Mouse (Mus musculus): Measurements from ENCODE around the gene Ttyh3.
"Not testable (repeated sequence)": the region's sequence is repeated elsewhere in the genome, so short reads cannot be mapped to it uniquely, and the experiment has no call there.

Gene Ttyh3

GRCm38 (mm10) chr5:140648519-140649100 lies at the start of gene Ttyh3:
Ttyh3 (minus strand) TSS chr5:140649031.
- no peak for DNase-seq

- DNase-seq = no peak
These were observed 47.2 kb upstream of the Ttyh3 start for GRCm38 (mm10) chr5:140695987-140696386.

- no peak for DNase-seq
These were observed 39.6 kb upstream of the Ttyh3 start for GRCm38 (mm10) chr5:140688434-140688833.

DNA sequence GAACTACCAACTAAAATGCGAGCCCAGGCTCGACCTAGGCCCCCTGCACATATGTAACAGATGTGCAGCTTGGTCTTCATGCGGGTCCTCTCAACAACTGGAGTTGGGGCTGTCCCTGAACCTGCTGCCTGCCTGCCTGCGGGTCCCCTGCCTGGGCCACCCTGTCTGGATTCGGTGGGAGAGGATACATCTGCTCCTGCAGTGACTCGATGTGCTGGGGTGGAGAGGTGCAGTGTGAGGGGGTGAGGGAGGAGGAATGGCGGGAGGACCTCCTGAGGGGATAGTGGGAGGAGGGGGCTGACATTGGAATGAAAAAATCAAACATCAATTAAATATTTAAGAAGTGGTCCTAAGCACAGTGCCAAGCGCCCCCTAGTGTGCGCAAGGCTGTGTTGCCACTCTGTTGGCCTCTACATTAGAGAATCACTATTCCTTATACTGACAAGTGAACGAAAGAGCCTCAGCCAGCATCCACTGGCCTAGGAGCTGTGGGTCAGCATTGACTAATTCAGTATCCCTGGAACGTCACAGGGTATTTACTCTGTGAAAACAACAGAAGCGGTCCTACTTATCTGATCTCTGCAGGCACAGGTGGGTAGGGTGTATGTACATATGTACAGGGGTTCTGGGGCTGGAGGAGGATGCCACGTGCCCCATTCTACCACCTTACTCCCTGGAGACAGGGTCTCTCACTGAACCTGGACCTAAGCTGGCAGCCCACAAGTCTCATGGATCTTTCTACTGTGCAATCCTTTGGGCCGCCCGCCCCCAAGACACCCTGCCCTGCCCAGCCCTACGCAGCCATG lies 35.7 kb upstream of the Ttyh3 start:
- peak in 1 of 2 experiments; percentile 32 for DNase-seq

DNA sequence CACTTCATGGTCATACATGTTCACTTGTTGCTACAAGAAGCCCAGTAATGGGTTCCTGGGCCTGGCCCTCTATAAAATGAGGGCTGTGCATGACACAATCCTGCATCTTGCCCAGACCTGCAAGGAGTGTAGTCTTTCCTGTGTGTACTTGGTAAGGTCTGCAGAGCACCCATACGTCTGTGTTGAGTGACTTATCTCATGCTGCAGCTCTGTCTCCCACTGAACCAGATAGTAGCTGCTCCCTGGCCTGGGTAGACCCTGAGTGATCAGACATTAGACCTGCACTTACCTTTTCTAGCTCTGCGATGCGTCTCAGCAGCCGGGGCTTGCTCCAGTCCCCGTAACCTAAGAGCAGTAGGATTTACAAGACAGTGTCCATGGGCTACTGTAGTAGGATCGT lies 33.3 kb upstream of the Ttyh3 start:
- DNase-seq = no peak

GRCm38 (mm10) chr5:140680950-140681349 lies 32.1 kb upstream of the Ttyh3 start:
- DNase-seq = no peak

DNA sequence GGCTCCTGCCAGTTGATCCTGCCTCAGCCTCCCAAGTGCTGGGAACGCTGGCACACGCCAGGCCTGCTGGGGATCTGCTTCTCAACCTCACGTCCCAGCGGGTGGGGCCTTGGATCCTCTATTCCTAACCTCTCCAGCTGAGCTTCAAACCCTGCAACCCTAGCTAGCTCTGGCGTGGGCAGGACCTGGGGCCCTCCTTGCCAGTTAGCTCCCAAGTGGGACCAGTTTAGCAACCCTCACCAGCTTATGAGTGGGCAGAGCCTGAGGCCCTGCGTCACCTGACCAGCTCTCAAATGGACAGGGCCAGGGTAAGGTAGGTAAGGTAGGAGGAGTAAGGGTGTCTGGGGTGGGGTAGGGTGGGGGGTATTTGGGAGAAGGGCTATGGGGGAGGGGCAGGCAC lies 31.2 kb upstream of the Ttyh3 start:
- no peak for DNase-seq

GRCm38 (mm10) chr5:140677137-140677536 lies 28.3 kb upstream of the Ttyh3 start:
- DNase-seq = no peak

DNA sequence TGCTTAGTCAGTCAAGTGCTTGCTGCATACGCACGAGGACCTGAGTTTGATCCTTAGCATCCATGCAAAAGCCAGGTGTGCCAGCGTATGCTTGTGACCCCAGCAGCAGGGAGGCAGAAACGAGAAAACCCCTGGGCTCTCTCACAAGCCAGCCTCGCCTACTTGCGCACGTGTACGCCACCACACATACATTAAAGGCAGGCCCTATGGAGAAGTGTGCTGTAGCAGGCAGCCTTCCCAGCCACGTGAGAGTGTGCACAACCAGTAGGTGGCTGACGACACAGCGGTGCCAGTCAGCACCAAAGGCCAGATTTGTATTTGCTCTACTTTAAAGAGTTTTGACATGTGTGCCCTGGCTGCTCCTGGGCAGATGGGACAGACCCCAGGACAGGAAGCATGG lies 26.8 kb upstream of the Ttyh3 start:
- no peak for DNase-seq

- no peak for DNase-seq
These were observed 26.2 kb upstream of the Ttyh3 start for GRCm38 (mm10) chr5:140675079-140675478.

DNA sequence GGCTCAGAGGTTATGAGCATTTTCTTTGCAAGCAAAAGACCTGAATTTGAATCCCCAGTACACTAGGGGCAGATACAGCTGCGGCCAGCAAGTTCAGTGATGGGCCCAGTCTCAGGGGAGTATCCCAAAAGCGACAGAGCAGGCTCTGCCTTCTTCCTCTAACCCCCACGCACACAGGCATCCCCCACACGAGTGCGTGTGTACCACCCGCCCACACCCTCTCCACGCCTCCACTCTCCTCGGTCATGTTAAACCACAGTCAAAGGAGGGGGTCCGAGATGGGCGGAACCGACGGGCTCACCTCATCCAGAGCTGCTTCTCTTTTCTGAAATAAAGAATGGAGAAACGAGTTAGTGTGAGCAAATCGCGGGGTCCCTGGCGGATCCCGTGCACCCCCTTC lies 25.2 kb upstream of the Ttyh3 start:
- no peak for DNase-seq

GRCm38 (mm10) chr5:140672603-140673002 lies 23.8 kb upstream of the Ttyh3 start:
- DNase-seq = not testable (repeated sequence)

GRCm38 (mm10) chr5:140672115-140672514 lies 23.3 kb upstream of the Ttyh3 start:
- DNase-seq = no peak

GRCm38 (mm10) chr5:140663621-140664180 lies 14.9 kb upstream of the Ttyh3 start:
- DNase-seq = peak; percentile 69 to 70

- peak in 1 of 2 experiments; percentile 10 for DNase-seq
These were observed 14.1 kb upstream of the Ttyh3 start for GRCm38 (mm10) chr5:140662741-140663592.

DNA sequence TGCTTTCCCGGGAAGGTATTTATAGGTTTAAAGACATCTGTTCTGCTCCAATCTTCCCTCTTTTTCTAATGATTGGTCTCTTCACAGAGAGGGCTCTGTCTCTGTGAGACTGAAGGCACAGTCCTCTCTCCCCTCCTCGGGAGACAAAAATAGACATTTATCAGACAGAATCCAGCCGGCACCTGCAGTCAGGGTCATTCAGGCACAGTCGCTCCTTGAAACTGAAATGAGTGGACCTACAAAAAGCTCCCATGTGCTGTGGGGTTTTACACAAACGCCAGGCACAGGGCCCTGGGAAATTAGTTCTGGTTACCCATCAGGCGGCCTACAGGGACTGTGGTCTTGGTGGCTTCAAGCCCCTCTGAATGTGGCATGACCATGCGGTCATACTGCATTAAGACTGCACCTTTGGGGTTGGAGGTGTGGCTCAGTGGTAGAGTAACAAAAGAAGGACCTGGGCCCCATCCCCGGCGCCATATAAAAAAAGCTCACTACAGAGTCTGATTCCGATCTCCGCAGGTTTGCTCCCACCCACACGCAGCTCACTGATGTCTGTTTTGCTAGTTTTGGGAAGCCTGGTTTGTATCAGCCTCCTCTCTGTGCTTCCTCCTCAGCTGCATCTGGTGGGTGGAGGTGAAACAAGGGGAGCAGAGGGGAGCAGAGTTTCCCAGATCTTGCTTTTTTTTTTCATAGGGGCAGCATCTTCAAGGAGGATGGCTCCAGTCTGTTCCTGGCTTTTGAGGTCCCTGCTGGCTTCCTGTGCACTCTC lies 13.2 kb upstream of the Ttyh3 start:
- no peak for DNase-seq

DNA sequence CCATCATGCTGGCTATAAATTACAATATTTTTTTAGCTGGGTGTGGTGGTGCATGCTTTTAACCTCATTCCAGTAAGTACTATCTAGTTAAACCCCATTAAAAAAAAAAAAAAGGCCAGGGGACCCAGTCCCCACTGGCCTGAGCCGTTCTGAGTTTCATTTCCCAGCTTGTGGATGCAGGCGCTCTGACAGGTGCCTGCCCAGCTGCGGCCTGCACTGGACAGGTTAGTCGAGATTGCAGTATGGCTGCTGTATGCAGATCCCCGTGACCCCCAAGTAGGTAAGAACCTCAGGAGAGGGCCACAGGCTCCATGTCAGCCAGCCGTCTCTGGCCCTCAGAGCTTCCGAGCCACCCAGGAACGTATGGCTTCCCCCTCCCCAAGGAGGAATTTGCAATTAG lies 12.6 kb upstream of the Ttyh3 start:
- no peak for DNase-seq

DNA sequence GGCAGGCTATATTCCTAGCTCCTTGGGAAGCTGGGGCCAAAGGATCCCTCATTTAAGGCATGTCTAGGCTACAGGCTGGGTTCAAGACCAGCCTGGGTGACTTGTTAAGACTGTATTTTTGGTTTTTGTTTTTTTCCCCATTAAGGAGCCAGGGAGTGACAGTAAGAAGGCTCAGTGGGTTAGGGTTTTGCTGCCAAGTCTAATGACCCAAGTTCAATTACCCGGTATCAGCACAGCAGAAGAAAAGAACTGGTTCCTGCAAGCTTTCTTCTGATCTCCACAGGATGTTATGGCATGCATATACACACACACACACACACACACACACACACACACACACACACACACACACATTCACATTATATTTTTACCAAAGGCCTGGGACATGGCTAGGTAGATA lies 11.6 kb upstream of the Ttyh3 start:
- DNase-seq = no peak

GRCm38 (mm10) chr5:140659607-140660272 lies 10.9 kb upstream of the Ttyh3 start:
- DNase-seq = no peak

GRCm38 (mm10) chr5:140654096-140654845 lies 5.4 kb upstream of the Ttyh3 start:
- DNase-seq = no peak

- no peak for DNase-seq
These were observed 3.8 kb upstream of the Ttyh3 start for GRCm38 (mm10) chr5:140652587-140652986.
